Mouse (Mus musculus) embryonic facial prominence, embryonic 13.5 days (tissue): ENCODE measurements around the gene Slc9a2. TPM values are rescaled to one million over a fixed set of nuclear protein-coding genes. Genes with fewer than 3 reads are reported as not detected.

Experiments used
- ATAC-seq: fragments of 200-750 bp; cut with Nextera tagmentation; 2 replicates; pipeline ENCODE4 v1.8.0; 2017; ENCODE audit warnings: low read depth; ENCODE audit not compliant: insufficient number of reproducible peaks, insufficient read depth, low FRiP score, low TSS enrichment
- H3K27ac ChIP-seq: fragments of 300-500 bp; sonication (generic); 2 replicates; pipeline ENCODE4 v1.5.1; 2015; ENCODE audit warnings: moderate library complexity, mild to moderate bottlenecking, inconsistent platforms
- H3K27me3 ChIP-seq: fragments of 300-500 bp; sonication (generic); 2 replicates; pipeline ENCODE4 v1.6.1; 2015; ENCODE audit warnings: mild to moderate bottlenecking, inconsistent platforms
- H3K36me3 ChIP-seq: fragments of 300-500 bp; sonication (generic); 2 replicates; pipeline ENCODE4 v1.6.1; 2015; ENCODE audit warnings: mild to moderate bottlenecking, inconsistent platforms
- H3K4me1 ChIP-seq: fragments of 300-500 bp; sonication (generic); 2 replicates; pipeline ENCODE4 v1.6.1; 2015; ENCODE audit warnings: inconsistent platforms
- H3K4me2 ChIP-seq: fragments of 300-500 bp; sonication (generic); 2 replicates; pipeline ENCODE4 v1.6.1; 2015; ENCODE audit warnings: moderate library complexity, mild to moderate bottlenecking, inconsistent platforms
- H3K4me3 ChIP-seq: fragments of 300-500 bp; sonication (generic); 2 replicates; pipeline ENCODE4 v1.5.1; 2015; ENCODE audit warnings: mild to moderate bottlenecking, inconsistent platforms
- H3K9ac ChIP-seq: fragments of 300-500 bp; sonication (generic); 2 replicates; pipeline ENCODE4 v1.6.1; 2015; ENCODE audit warnings: mild to moderate bottlenecking, inconsistent platforms
- H3K9me3 ChIP-seq: fragments of 300-500 bp; sonication (generic); 2 replicates; pipeline ENCODE4 v1.6.1; 2016; ENCODE audit warnings: inconsistent platforms
- WGBS: fragments of 180-500 bp; shearing (Covaris S2); methylation state at CpG from one replicate; pipeline ENCODE4 v1.1.7; 2015; ENCODE audit warnings: mixed read lengths; 5-methylcytosine and 5-hydroxymethylcytosine counted together
- polyA plus RNA-seq: library from polyadenylated mRNA; unstranded; fragments of >200 nt; fragmentation: Nextera tagmentation; extraction: Ambion mirVana; gene quantifications from 2 replicates; pipeline ENCODE4 v1.2.1, GENCODE M21; 2015

Slc9a2 gene
- polyA plus RNA-seq, 1 experiment from 2014 or later = 1.2 TPM

DNA sequence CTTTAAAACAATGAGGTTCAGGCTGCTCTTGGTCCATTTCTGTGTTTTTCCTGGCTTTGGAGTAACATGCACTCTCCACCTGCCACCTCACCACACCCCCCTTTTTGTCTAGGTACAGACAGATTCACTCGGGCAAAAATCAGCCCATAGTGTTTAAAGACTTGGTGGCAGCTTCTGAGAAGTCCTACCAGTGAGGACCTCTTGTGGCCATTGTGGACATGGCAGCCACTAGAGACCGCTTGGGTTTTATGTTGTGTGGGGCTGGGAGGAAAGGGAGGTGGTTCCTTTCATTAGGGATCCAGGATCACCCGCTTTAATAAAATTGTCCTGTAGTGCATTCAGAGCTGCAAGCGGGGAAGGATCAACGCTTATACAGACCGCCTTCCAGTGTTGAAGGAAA is 88.2 kb downstream of the Slc9a2 start:
- Histone ChIP-seq H3K36me3 (peaks cover 8% of the 10 kb centered on the region), H3K27ac (no peak overlapping the region), H3K4me1 (no peaks in the 10 kb centered on the region), H3K9ac (no peak overlapping the region), H3K9me3 (no peaks in the 10 kb centered on the region), H3K4me2 (no peak overlapping the region), H3K27me3 (no peaks in the 10 kb centered on the region), H3K4me3 (no peak overlapping the region)
- ATAC-seq = no peak
- WGBS = 30% methylated on average over 6 of the region's 6 CpGs

DNA sequence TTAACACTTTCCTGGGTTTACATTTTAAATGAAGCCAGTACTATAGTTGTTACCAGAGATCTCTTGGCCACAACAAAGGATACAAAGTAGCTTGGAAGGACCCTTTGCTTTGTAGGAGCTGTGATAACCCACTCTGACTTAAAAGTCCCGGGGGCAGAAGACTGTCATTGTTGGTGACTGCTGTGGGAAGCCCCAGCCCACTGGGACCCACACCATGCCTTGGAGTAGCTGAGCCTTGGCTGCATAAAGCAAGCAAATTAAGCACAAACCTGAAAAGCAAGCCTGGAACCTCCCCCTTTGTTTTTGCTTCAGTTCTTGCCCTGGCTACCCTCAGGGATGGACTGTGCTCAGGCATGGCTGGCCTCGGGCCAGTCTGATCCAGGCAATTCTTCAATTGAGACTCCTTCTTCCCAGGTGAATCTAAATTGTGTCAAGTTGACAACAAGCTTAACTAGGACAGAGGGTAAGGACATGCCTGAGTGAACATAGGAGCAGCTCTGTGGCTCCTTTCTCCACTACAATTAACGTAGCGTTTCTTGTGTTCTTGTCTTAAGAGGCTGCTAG is 89.0 kb downstream of the Slc9a2 start:
- ATAC-seq = no peak
- WGBS = 54% methylated on average over 4 of the region's 4 CpGs
- no peaks in the 10 kb centered on the region for H3K27me3 ChIP-seq

DNA sequence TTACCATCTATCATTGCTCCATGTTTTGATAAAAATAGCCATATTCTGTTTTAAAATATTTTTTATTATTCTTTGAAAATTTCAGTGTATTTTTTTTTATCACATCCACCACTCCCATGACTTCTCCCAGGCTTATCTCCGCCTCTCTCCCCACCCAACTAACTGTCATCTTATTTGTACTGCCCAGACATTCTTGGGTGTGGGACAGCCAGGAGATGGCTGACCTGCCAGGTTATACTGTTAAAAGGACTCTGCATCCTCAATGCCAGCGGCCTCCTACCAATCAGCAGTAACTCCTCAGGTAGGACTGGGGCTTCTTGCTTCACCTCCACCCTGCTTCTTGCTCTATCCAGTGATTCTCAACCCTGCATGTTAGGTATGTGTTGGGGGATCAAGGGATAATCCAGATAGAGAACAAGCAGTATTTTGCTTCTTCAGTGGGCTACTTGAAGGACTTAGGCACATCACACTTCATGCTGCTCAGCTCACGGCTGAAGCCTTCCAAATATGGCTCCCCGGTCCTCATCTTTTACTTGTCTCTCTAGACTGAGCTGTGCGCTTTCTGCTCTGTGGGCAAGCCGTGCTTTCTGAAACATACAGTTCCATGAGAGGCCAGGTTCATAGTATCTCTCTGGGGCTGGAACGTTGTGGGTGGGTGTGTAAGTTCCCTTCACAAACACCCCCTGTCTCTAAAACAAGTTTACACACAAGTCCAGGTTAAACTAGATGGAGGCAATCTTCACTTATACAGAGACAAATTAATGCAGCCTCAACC is 91.0 kb downstream of the Slc9a2 start:
- peaks cover 3% of the 10 kb centered on the region; the same call in 1 of the 2 replicates for H3K4me1 ChIP-seq
- H3K27me3 ChIP-seq = no peaks in the 10 kb centered on the region
- H3K27ac ChIP-seq = no peak overlapping the region
- H3K36me3 ChIP-seq = peaks cover 22% of the 10 kb centered on the region
- no peak overlapping the region for H3K4me2 ChIP-seq
- H3K9ac ChIP-seq = no peak overlapping the region
- no peaks in the 10 kb centered on the region for H3K9me3 ChIP-seq
- no peak for ATAC-seq
- WGBS = 88% methylated on average over 7 of the region's 7 CpGs
- no peak overlapping the region for H3K4me3 ChIP-seq

More for the DNA sequence above, 89.0 kb downstream of the Slc9a2 start:
- Histone ChIP-seq H3K4me2 (no peak overlapping the region), H3K4me3 (no peak overlapping the region), H3K36me3 (peaks cover 16% of the 10 kb centered on the region), H3K9me3 (no peaks in the 10 kb centered on the region), H3K27ac (no peak overlapping the region), H3K9ac (no peak overlapping the region), H3K4me1 (no peaks in the 10 kb centered on the region)

DNA sequence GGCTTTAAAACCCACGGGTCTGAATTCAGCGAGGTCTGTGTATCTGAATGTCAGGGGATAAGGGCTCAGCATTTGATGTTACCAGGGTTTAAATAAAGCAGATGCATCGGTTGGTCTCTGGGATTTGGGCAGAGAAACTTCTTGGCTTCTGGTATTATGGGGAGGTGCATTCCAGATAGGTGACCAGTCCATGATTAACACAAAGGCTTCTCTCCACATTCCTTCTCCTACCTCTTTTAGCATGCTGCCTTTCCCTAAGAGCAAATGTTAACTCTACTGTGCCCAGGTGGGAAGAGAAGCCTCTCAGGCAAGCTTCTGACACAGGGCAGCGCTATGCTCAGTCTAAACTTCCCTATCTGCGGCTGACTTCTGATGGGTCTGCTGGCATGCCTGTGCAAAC is 92.9 kb downstream of the Slc9a2 start:
- WGBS = 86% methylated on average over 5 of the region's 5 CpGs

DNA sequence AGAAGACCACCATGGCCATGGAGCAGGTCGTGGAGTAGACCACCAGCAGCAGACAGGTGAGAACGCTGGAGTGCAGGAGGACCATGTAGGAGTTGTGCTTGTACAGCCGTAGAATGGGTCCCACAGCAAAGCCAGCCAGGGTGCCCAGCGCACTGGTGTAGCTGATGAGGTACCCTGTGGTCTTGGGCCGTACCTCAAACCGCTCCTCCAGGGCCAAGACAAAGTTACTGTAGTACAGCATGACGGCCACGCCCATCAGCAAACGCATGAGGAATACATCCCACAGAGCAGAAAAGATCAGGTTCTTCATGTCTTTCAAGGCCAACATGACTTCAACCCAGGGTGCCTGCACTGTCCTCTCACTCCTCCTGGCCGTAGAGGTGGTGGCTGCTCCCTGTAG is 93.7 kb downstream of the Slc9a2 start:
- Histone ChIP-seq H3K36me3 (peaks cover 29% of the 10 kb centered on the region), H3K9ac (no peak overlapping the region), H3K4me1 (peaks cover 3% of the 10 kb centered on the region; the same call in 1 of the 2 replicates), H3K27me3 (no peaks in the 10 kb centered on the region), H3K4me2 (no peak overlapping the region), H3K9me3 (peaks cover 6% of the 10 kb centered on the region; the same call in 1 of the 2 replicates), H3K4me3 (no peak overlapping the region), H3K27ac (no peak overlapping the region)
- no peak for ATAC-seq
- WGBS = 97% methylated on average over 10 of the region's 10 CpGs

More for the DNA sequence above, 92.9 kb downstream of the Slc9a2 start:
- peaks cover 22% of the 10 kb centered on the region for H3K36me3 ChIP-seq
- no peaks in the 10 kb centered on the region for H3K9me3 ChIP-seq
- no peak overlapping the region for H3K9ac ChIP-seq
- no peak overlapping the region for H3K4me2 ChIP-seq
- no peak for ATAC-seq
- H3K27me3 ChIP-seq = no peaks in the 10 kb centered on the region
- H3K4me1 ChIP-seq = peaks cover 3% of the 10 kb centered on the region; the same call in 1 of the 2 replicates
- H3K4me3 ChIP-seq = no peak overlapping the region
- H3K27ac ChIP-seq = no peak overlapping the region

DNA sequence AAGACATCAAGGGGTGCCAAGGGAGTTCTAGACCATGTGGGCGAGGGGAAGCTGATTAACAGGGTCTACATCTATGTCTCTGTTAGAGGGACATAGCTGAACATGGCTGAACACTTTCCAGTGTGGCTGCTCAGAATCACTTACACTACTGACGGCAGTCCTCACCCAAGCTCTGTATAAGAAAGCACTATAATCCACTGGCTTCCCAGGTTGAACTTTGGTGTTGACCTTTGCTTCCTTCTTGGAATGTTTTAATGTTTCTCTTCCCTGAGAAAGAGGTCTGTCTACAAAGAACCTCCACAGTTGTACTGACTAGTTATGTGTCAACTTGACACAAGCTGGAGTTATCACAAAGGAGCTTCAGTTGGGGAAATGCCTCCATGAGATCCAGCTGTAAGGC is 95.7 kb downstream of the Slc9a2 start:
- no peak for ATAC-seq
- Histone ChIP-seq H3K9ac (no peak overlapping the region), H3K4me3 (no peak overlapping the region), H3K4me1 (peaks cover 3% of the 10 kb centered on the region; the same call in 1 of the 2 replicates), H3K27ac (no peak overlapping the region), H3K4me2 (no peak overlapping the region), H3K36me3 (peaks cover 50% of the 10 kb centered on the region), H3K9me3 (peaks cover 13% of the 10 kb centered on the region; the same call in 1 of the 2 replicates), H3K27me3 (no peaks in the 10 kb centered on the region)
- WGBS = 44% methylated on average over 2 of the region's 2 CpGs

DNA sequence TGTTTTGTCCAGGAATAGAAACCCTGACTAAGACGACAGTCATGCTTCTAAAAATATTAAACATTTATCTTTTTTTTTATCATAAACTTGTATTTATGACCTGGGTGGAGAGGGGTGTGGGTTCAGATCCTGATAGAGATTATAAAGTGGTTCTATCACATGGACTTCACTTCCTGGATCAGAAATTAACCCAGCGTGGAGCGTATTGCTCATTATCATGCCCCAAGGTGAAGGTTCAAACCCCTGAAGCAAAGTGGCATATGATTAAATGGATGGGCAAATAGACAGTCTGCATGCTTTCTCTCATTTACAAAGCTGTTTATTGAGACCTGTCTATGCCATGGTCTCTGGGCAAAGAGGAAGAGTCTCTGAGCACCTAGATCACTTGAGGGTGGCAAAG is 96.4 kb downstream of the Slc9a2 start:
- no peak for ATAC-seq
- 79% methylated on average over 3 of the region's 3 CpGs for whole genome bisulfite sequencing
- H3K9ac ChIP-seq = no peak overlapping the region
- peaks cover 13% of the 10 kb centered on the region; the same call in 1 of the 2 replicates for H3K9me3 ChIP-seq
- peaks cover 3% of the 10 kb centered on the region; the same call in 1 of the 2 replicates for H3K4me1 ChIP-seq
- no peak overlapping the region for H3K4me3 ChIP-seq
- peaks cover 54% of the 10 kb centered on the region for H3K36me3 ChIP-seq
- no peaks in the 10 kb centered on the region for H3K27me3 ChIP-seq
- no peak overlapping the region for H3K4me2 ChIP-seq
- H3K27ac ChIP-seq = no peak overlapping the region

DNA sequence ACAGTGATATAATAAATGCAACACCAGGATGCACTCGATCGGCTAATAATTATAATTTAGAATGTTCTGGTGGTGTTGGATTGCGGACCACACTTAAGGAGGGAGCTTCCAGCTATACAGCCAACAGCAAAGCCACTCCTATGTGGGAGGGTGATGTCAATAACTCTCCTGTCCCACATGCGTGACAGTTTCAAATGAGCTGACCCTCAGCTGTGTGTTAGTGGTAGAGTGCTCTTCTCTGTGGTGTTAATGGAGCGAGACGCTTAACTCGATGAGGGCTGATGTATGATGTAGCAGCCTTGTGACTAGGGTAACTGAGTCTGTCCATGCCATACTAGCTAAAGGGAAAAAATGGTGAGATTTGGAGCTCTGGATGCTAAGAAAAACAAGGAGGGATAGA is 103.1 kb downstream of the Slc9a2 start:
- H3K9ac ChIP-seq = no peak overlapping the region
- 93% methylated on average over 7 of the region's 7 CpGs for WGBS
- peaks cover 45% of the 10 kb centered on the region for H3K36me3 ChIP-seq
- no peaks in the 10 kb centered on the region for H3K27me3 ChIP-seq
- no peaks in the 10 kb centered on the region for H3K4me1 ChIP-seq
- no peak for ATAC-seq
- H3K27ac ChIP-seq = no peak overlapping the region
- no peak overlapping the region for H3K4me3 ChIP-seq
- no peak overlapping the region for H3K4me2 ChIP-seq
- peaks cover 13% of the 10 kb centered on the region; the same call in 1 of the 2 replicates for H3K9me3 ChIP-seq

DNA sequence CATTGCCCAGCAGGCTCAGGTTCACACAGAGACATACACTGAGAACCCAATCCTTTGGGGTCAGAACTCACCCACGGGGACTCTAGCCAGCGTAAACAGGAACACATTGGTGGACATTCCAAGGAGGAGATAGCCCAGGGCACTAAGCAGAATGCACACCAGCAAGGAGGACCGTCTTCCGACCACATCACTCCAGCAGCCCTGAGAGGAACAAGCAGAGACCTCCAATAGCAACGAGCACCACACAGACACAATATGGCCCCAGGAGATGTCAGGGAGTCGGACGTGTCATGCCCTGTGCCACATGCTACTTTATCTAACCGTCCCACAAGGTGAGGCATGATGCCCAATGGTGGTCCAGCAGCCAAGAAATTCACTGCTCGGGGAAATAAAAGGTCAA is 103.9 kb downstream of the Slc9a2 start:
- Histone ChIP-seq H3K4me2 (no peak overlapping the region), H3K4me3 (no peak overlapping the region), H3K4me1 (peaks cover 3% of the 10 kb centered on the region; the same call in 1 of the 2 replicates), H3K27me3 (no peaks in the 10 kb centered on the region), H3K27ac (no peak overlapping the region), H3K9ac (no peak overlapping the region), H3K9me3 (peaks cover 4% of the 10 kb centered on the region; the same call in 1 of the 2 replicates), H3K36me3 (peaks cover 36% of the 10 kb centered on the region)
- no peak for ATAC-seq
- WGBS = 79% methylated on average over 9 of the region's 9 CpGs

DNA sequence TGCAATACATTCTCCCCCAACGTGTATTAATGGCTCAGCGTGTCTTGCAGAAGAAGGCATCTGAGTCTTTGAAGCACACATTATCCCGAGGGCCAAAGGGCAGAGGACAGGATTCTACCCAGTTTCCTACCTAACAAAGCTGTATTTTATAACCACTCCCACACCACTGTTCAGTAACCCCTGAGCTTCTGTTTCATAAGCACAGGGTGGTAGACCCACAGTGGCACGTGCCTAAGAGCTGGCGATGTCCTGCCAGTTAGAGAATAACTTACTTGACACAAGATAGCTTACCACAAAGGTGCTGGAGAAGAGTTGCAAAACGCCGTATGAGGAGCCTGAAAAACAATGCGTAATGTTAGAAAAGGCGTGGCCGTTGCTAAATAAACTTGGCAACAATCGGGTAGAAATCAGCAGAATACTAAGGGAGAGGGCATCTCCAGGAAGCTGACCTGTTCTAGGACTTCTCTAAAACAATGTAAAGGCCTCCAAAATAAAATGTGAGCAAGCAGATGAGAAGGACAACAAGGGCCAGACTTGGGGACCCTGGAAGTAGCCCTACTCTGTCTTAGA is 105.6 kb downstream of the Slc9a2 start:
- Histone ChIP-seq H3K27me3 (no peaks in the 10 kb centered on the region), H3K27ac (no peak overlapping the region), H3K36me3 (peaks cover 20% of the 10 kb centered on the region), H3K9ac (no peak overlapping the region), H3K4me3 (no peak overlapping the region), H3K4me1 (peaks cover 4% of the 10 kb centered on the region), H3K9me3 (no peaks in the 10 kb centered on the region), H3K4me2 (no peak overlapping the region)
- no peak for ATAC-seq
- 87% methylated on average over 11 of the region's 11 CpGs for WGBS

DNA sequence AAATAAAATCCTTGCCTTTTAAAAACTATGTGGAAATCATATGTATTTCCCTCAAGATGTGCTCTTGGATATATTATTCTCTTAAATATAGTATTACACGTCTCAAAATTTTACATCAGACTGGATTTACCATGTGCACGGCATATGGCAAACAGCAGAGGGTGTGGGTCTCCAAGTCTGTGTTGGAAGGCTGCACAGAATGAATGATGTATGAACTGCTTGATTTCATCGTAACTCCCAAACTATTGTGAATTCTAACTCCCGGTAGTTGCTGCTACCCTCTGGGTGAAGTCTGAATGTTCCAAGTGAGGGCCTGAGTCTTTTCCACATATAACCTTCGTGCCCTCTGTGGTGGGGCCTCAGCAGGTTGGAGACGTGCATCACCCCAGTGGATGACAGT is 108.6 kb downstream of the Slc9a2 start:
- ATAC-seq = no peak
- Histone ChIP-seq H3K4me3 (no peak overlapping the region), H3K4me2 (peak overlapping the region; percentile 78), H3K9ac (no peak overlapping the region), H3K27ac (peak overlapping the region; percentile 51; the same call in 1 of the 2 replicates), H3K27me3 (no peaks in the 10 kb centered on the region), H3K36me3 (peaks cover 6% of the 10 kb centered on the region; the same call in 1 of the 2 replicates), H3K9me3 (no peaks in the 10 kb centered on the region), H3K4me1 (peaks cover 7% of the 10 kb centered on the region)
- WGBS = 64% methylated on average over 6 of the region's 6 CpGs
